Mouse (Mus musculus) ovary, postnatal 10 days (tissue): ENCODE results near the gene Spef1.

Source experiments
- DNase-seq: peaks from one replicate; pipeline ENCODE4 v3.0.0; 2022; ENCODE audit warnings: low spot score

The Spef1 gene

GRCm38 (mm10) chr2:131205521-131206182 is 18.6 kb upstream of the Spef1 start:
- no peak for DNase-seq

- peak; percentile 85 for DNase-seq
Observed at GRCm38 (mm10) chr2:131204410-131204981, 17.4 kb upstream of the Spef1 start.

- DNase-seq = no peak
Observed at GRCm38 (mm10) chr2:131203816-131204409, 16.8 kb upstream of the Spef1 start.

- DNase-seq = no peak
Observed at GRCm38 (mm10) chr2:131201262-131201661, 14.2 kb upstream of the Spef1 start.

- DNase-seq = no peak
Observed at GRCm38 (mm10) chr2:131200710-131201109, 13.6 kb upstream of the Spef1 start.

GRCm38 (mm10) chr2:131196606-131197316 is 9.7 kb upstream of the Spef1 start:
- DNase-seq = no peak

- no peak for DNase-seq
Observed at GRCm38 (mm10) chr2:131191005-131191390, 3.9 kb upstream of the Spef1 start.

- no peak for DNase-seq
Observed at GRCm38 (mm10) chr2:131190344-131191004, 3.4 kb upstream of the Spef1 start.

GRCm38 (mm10) chr2:131189521-131190309 is 2.6 kb upstream of the Spef1 start:
- no peak for DNase-seq

- no peak for DNase-seq
Observed at GRCm38 (mm10) chr2:131188311-131188710, 1.2 kb upstream of the Spef1 start.

- no peak for DNase-seq
Observed at GRCm38 (mm10) chr2:131187602-131187922, 480 bp upstream of the Spef1 start.

- no peak for DNase-seq
Observed at GRCm38 (mm10) chr2:131186343-131186742, 739 bp downstream of the Spef1 start.

- DNase-seq = peak; percentile 67
Observed at GRCm38 (mm10) chr2:131179990-131180587, 7.0 kb downstream of the Spef1 start, which contains the start of gene Cenpb. Gene Cenpb (minus strand): TSS chr2:131180067.

GRCm38 (mm10) chr2:131179246-131179886 is 7.7 kb downstream of the Spef1 start:
- peak; percentile 45 for DNase-seq

GRCm38 (mm10) chr2:131178828-131179245 is 8.2 kb downstream of the Spef1 start:
- no peak for DNase-seq

- no peak for DNase-seq
Observed at GRCm38 (mm10) chr2:131177932-131178331, 9.2 kb downstream of the Spef1 start.

GRCm38 (mm10) chr2:131176491-131176890 is 10.6 kb downstream of the Spef1 start:
- no peak for DNase-seq

GRCm38 (mm10) chr2:131175945-131176309 is 11.2 kb downstream of the Spef1 start:
- no peak for DNase-seq

GRCm38 (mm10) chr2:131175286-131175944 is 11.7 kb downstream of the Spef1 start:
- DNase-seq = no peak

- DNase-seq = no peak
Observed at GRCm38 (mm10) chr2:131174700-131175099, 12.4 kb downstream of the Spef1 start.
